Mouse (Mus musculus): ENCODE data around the gene Ube2f.

- TF ChIP-seq POLR2A (IDR thresholded peaks at IDR 0.05; ENCODE audit: extremely low read depth, insufficient read depth, low read length), result no peak
- no peak for TF ChIP-seq CTCF (IDR thresholded peaks at IDR 0.05; ENCODE audit: low read depth, low read length)
Observed at GRCm38 (mm10) chr1:91227381-91228054, 22.6 kb upstream of the Ube2f start.
